Mouse (Mus musculus) limb, embryonic 15.5 days (tissue): Measurements from ENCODE around the gene Pml. TPM values are rescaled to one million over a fixed set of nuclear protein-coding genes. Genes with fewer than 3 reads are reported as not detected.

ENCODE experiments used
- ATAC-seq: fragments of 200-750 bp; cut with Nextera tagmentation; 2 replicates; pipeline ENCODE4 v1.8.0; 2017; ENCODE audit warnings: low read depth, moderate TSS enrichment; ENCODE audit not compliant: insufficient number of reproducible peaks, low FRiP score, low TSS enrichment
- H3K27ac ChIP-seq: fragments of 300-500 bp; sonication (generic); 2 replicates; pipeline ENCODE4 v1.5.1; 2015; ENCODE audit warnings: moderate library complexity, mild to moderate bottlenecking, inconsistent platforms
- H3K27me3 ChIP-seq: fragments of 300-500 bp; sonication (generic); 2 replicates; pipeline ENCODE4 v1.6.1; 2015; ENCODE audit warnings: inconsistent platforms
- H3K36me3 ChIP-seq: fragments of 300-500 bp; sonication (generic); 2 replicates; pipeline ENCODE4 v1.6.1; 2015; ENCODE audit warnings: inconsistent platforms
- H3K4me1 ChIP-seq: fragments of 300-500 bp; sonication (generic); 2 replicates; pipeline ENCODE4 v1.6.1; 2015; ENCODE audit warnings: inconsistent platforms
- H3K4me2 ChIP-seq: fragments of 300-500 bp; sonication (generic); 2 replicates; pipeline ENCODE4 v1.6.1; 2015; ENCODE audit warnings: mild to moderate bottlenecking, inconsistent platforms
- H3K4me3 ChIP-seq: fragments of 300-500 bp; sonication (generic); 2 replicates; pipeline ENCODE4 v1.5.1; 2015; ENCODE audit warnings: mild to moderate bottlenecking, inconsistent platforms
- H3K9ac ChIP-seq: fragments of 300-500 bp; sonication (generic); 2 replicates; pipeline ENCODE4 v1.6.1; 2015; ENCODE audit warnings: inconsistent platforms
- H3K9me3 ChIP-seq: fragments of 300-500 bp; sonication (generic); 2 replicates; pipeline ENCODE4 v1.6.1; 2016; ENCODE audit warnings: inconsistent platforms
- WGBS: fragments of 180-500 bp; shearing (Covaris S2); methylation state at CpG from one replicate; pipeline ENCODE4 v1.1.7; 2015; 5-methylcytosine and 5-hydroxymethylcytosine counted together
- microRNA-seq: library from miRNA; unstranded; fragments of <30 nt; microRNA quantifications from one replicate; pipeline ENCODE4, GENCODE M21; 2016
- polyA plus RNA-seq: library from polyadenylated mRNA; unstranded; fragments of >200 nt; fragmentation: Nextera tagmentation; extraction: Ambion mirVana; gene quantifications from 2 replicates; pipeline ENCODE4 v1.2.1, GENCODE M21; 2015

Gene Pml
- polyA plus RNA-seq, 1 experiment from 2014 or later, result 15.7 TPM

DNA sequence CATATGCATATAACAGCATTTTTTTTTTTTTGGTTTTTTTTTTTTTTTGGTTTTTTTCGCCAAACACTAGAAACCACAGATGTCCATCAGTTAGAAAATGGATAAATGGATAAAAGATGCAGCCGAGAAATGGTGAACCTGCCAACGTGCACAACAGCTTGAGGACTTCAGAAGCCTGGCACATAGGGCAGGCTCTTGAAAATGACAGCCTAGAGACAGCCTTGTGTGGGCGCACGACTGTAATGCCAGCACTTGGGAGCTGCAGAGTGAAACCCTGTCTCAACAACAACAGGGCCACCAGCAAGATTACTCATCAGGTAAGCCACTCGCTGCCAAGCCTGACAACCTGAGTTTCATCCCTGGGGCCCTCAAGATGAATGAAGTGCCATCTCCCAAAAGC is 80.2 kb downstream of the Pml start:
- H3K27ac ChIP-seq, result no peak overlapping the region
- H3K9me3 ChIP-seq, result no peaks in the 10 kb centered on the region
- no peak overlapping the region for H3K4me2 ChIP-seq
- H3K4me1 ChIP-seq, result peaks cover 4% of the 10 kb centered on the region; the same call in 1 of the 2 replicates
- H3K9ac ChIP-seq, result no peak overlapping the region
- H3K36me3 ChIP-seq, result no peaks in the 10 kb centered on the region
- no peak for ATAC-seq
- no peak overlapping the region for H3K4me3 ChIP-seq
- H3K27me3 ChIP-seq, result no peaks in the 10 kb centered on the region
- WGBS, result 81% methylated on average over 6 of the region's 6 CpGs

DNA sequence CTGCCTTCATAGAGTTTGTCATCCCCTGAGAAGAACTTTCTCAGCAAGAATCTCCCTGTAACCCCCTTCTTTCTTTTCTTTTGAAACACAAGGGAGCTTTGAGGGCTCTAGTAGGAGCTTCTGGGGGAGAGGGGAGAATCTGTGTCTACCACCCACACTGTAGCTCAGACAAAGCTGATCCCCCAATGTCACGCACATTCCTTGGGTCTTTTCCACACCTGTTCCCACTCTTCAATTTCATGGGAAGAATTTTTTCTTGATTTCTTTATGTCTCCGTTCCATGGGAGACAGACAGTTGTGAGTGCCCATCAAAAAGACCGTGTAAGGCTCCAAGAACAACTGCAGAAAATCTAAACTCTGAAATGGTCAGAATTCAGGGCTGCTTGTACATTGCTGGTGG is 80.7 kb downstream of the Pml start:
- H3K9me3 ChIP-seq, result no peaks in the 10 kb centered on the region
- ATAC-seq, result no peak
- H3K4me1 ChIP-seq, result peaks cover 4% of the 10 kb centered on the region; the same call in 1 of the 2 replicates
- no peak overlapping the region for H3K9ac ChIP-seq
- 63% methylated on average over 3 of the region's 3 CpGs for WGBS
- H3K4me2 ChIP-seq, result no peak overlapping the region
- no peak overlapping the region for H3K27ac ChIP-seq
- H3K27me3 ChIP-seq, result no peaks in the 10 kb centered on the region
- no peaks in the 10 kb centered on the region for H3K36me3 ChIP-seq
- no peak overlapping the region for H3K4me3 ChIP-seq

Small RNA genes lying within 50 kb of the gene (microRNA-seq; reads per million reads assigned to microRNA genes)
- gene Mir6385, result not detected

Other genes with a start within 250 kb of the Pml start
- 10.9 and 12.0 TPM in 2 replicates for gene Cyp11a1, start 243.4 kb downstream of the Pml start, polyA plus RNA-seq
- gene Stra6, start 186.0 kb downstream of the Pml start, polyA plus RNA-seq, result 8.4 and 8.8 TPM in 2 replicates
- not detected in 2 replicates for gene Ccdc33, start 131.0 kb downstream of the Pml start, polyA plus RNA-seq
- gene Islr, start 45.5 kb downstream of the Pml start, polyA plus RNA-seq, result 216 and 254 TPM in 2 replicates
- gene Islr2, start 45.5 kb downstream of the Pml start, polyA plus RNA-seq, result 0.55 and 1.5 TPM in 2 replicates
- gene Stoml1, start 3.4 kb upstream of the Pml start, polyA plus RNA-seq, result 34.2 and 35.5 TPM in 2 replicates
- 92.6 and 110 TPM in 2 replicates for gene Loxl1, start 63.4 kb upstream of the Pml start, polyA plus RNA-seq
- not detected in 2 replicates for gene Tbc1d21, start 120.7 kb upstream of the Pml start, polyA plus RNA-seq
- 2.9 and 3.2 TPM in 2 replicates for gene Insyn1, start 238.8 kb upstream of the Pml start, polyA plus RNA-seq